Mouse (Mus musculus) heart, embryonic 15.5 days (tissue): Measurements from ENCODE around the gene Wnk1. TPM values are rescaled to one million over a fixed set of nuclear protein-coding genes. Genes with fewer than 3 reads are reported as not detected.

Source experiments
- ATAC-seq: fragments of 200-750 bp; cut with Nextera tagmentation; replicated peaks from 2 replicates; pipeline ENCODE4 v1.8.0; 2017; ENCODE audit warnings: low read depth, moderate TSS enrichment; ENCODE audit not compliant: insufficient number of reproducible peaks, insufficient read depth, low FRiP score
- H3K27ac ChIP-seq: fragments of 300-500 bp; sonication (generic); 2 replicates; pipeline ENCODE4 v1.5.1; 2015; ENCODE audit warnings: mild to moderate bottlenecking, inconsistent platforms
- H3K27me3 ChIP-seq: fragments of 300-500 bp; sonication (generic); 2 replicates; pipeline ENCODE4 v1.6.1; 2015; ENCODE audit warnings: inconsistent platforms
- H3K36me3 ChIP-seq: fragments of 300-500 bp; sonication (generic); 2 replicates; pipeline ENCODE4 v1.6.1; 2015; ENCODE audit warnings: mild to moderate bottlenecking, inconsistent platforms
- H3K4me1 ChIP-seq: fragments of 300-500 bp; sonication (generic); replicated peaks from 2 replicates; pipeline ENCODE4 v1.6.1; 2015; ENCODE audit warnings: inconsistent platforms
- H3K4me2 ChIP-seq: fragments of 300-500 bp; sonication (generic); 2 replicates; pipeline ENCODE4 v1.6.1; 2015; ENCODE audit warnings: inconsistent platforms, mild to moderate bottlenecking, moderate library complexity
- H3K4me3 ChIP-seq: fragments of 300-500 bp; sonication (generic); 2 replicates; pipeline ENCODE4 v1.5.1; 2015; ENCODE audit warnings: mild to moderate bottlenecking, inconsistent platforms
- H3K9ac ChIP-seq: fragments of 300-500 bp; sonication (generic); 2 replicates; pipeline ENCODE4 v1.6.1; 2015; ENCODE audit warnings: mild to moderate bottlenecking, inconsistent platforms
- H3K9me3 ChIP-seq: fragments of 300-500 bp; sonication (generic); replicated peaks from 2 replicates; pipeline ENCODE4 v1.6.1; 2016; ENCODE audit warnings: inconsistent platforms
- WGBS: fragments of 180-500 bp; shearing (Covaris S2); methylation state at CpG from one replicate; pipeline ENCODE4 v1.1.7; 2015; ENCODE audit warnings: mixed read lengths; 5-methylcytosine and 5-hydroxymethylcytosine counted together
- polyA plus RNA-seq: library from polyadenylated mRNA; unstranded; fragments of >200 nt; fragmentation: Nextera tagmentation; extraction: Ambion mirVana; gene quantifications from 2 replicates; pipeline ENCODE4 v1.2.1, GENCODE M21; 2015

The Wnk1 gene
- polyA plus RNA-seq, 1 experiment from 2014 or later: 70.9 TPM

- Histone ChIP-seq H3K4me3 (no peak overlapping the region), H3K27me3 (no peaks in the 10 kb centered on the region), H3K9me3 (no peaks in the 10 kb centered on the region), H3K4me1 (peaks cover 4% of the 10 kb centered on the region; the same call in 1 of the 2 replicates), H3K27ac (no peak overlapping the region), H3K36me3 (no peaks in the 10 kb centered on the region), H3K9ac (no peak overlapping the region), H3K4me2 (no peak overlapping the region)
- ATAC-seq: no peak
These were observed 27.9 kb downstream of the Wnk1 start for GRCm38 (mm10) chr6:120010535-120010934.

GRCm38 (mm10) chr6:120001718-120002117, 36.8 kb downstream of the Wnk1 start:
- H3K4me2 ChIP-seq: no peak overlapping the region
- H3K9me3 ChIP-seq: no peaks in the 10 kb centered on the region
- no peak overlapping the region for H3K4me3 ChIP-seq
- no peak overlapping the region for H3K9ac ChIP-seq
- H3K27me3 ChIP-seq: no peaks in the 10 kb centered on the region
- H3K4me1 ChIP-seq: peaks cover 6% of the 10 kb centered on the region
- no peak for ATAC-seq
- H3K27ac ChIP-seq: no peak overlapping the region
- H3K36me3 ChIP-seq: peaks cover 20% of the 10 kb centered on the region

GRCm38 (mm10) chr6:119996480-119996879, 42.0 kb downstream of the Wnk1 start:
- H3K4me2 ChIP-seq: no peak overlapping the region
- no peaks in the 10 kb centered on the region for H3K27me3 ChIP-seq
- ATAC-seq: no peak
- peaks cover 9% of the 10 kb centered on the region for H3K4me1 ChIP-seq
- no peak overlapping the region for H3K9ac ChIP-seq
- peaks cover 23% of the 10 kb centered on the region for H3K36me3 ChIP-seq
- no peaks in the 10 kb centered on the region for H3K9me3 ChIP-seq
- 42% methylated on average over 1 of the region's 1 CpGs for WGBS
- no peak overlapping the region for H3K27ac ChIP-seq
- no peak overlapping the region for H3K4me3 ChIP-seq

- peaks cover 84% of the 10 kb centered on the region for H3K36me3 ChIP-seq
- WGBS: 32% methylated on average over 4 of the region's 4 CpGs
- ATAC-seq: no peak
These were observed 114.1 kb downstream of the Wnk1 start for GRCm38 (mm10) chr6:119924235-119925005.

GRCm38 (mm10) chr6:119922544-119922943, 115.9 kb downstream of the Wnk1 start:
- WGBS: 88% methylated on average over 4 of the region's 4 CpGs
- peaks cover 80% of the 10 kb centered on the region for H3K36me3 ChIP-seq

More at GRCm38 (mm10) chr6:119924235-119925005, 114.1 kb downstream of the Wnk1 start:
- Histone ChIP-seq H3K9me3 (no peaks in the 10 kb centered on the region), H3K4me3 (no peak overlapping the region), H3K9ac (no peak overlapping the region), H3K27me3 (no peaks in the 10 kb centered on the region), H3K4me2 (no peak overlapping the region), H3K4me1 (no peaks in the 10 kb centered on the region), H3K27ac (no peak overlapping the region)

GRCm38 (mm10) chr6:119922136-119922535, 116.3 kb downstream of the Wnk1 start:
- WGBS: 82% methylated on average over 3 of the region's 3 CpGs
- Histone ChIP-seq H3K27ac (no peak overlapping the region), H3K36me3 (peaks cover 79% of the 10 kb centered on the region), H3K9ac (no peak overlapping the region), H3K4me2 (no peak overlapping the region), H3K4me1 (no peaks in the 10 kb centered on the region), H3K4me3 (no peak overlapping the region), H3K27me3 (no peaks in the 10 kb centered on the region), H3K9me3 (no peaks in the 10 kb centered on the region)
- no peak for ATAC-seq

More at GRCm38 (mm10) chr6:119922544-119922943, 115.9 kb downstream of the Wnk1 start:
- Histone ChIP-seq H3K4me1 (no peaks in the 10 kb centered on the region), H3K9me3 (no peaks in the 10 kb centered on the region), H3K4me3 (no peak overlapping the region), H3K27me3 (no peaks in the 10 kb centered on the region), H3K4me2 (no peak overlapping the region), H3K9ac (no peak overlapping the region), H3K27ac (no peak overlapping the region)
- no peak for ATAC-seq

GRCm38 (mm10) chr6:119918561-119919181, 119.8 kb downstream of the Wnk1 start:
- H3K4me2 ChIP-seq: no peak overlapping the region
- no peak overlapping the region for H3K4me3 ChIP-seq
- no peaks in the 10 kb centered on the region for H3K27me3 ChIP-seq
- H3K9me3 ChIP-seq: no peaks in the 10 kb centered on the region
- WGBS: 78% methylated on average over 16 of the region's 16 CpGs
- ATAC-seq: no peak
- H3K27ac ChIP-seq: no peak overlapping the region
- no peak overlapping the region for H3K9ac ChIP-seq
- 0 out of 2 replicates have a peak, but pooled peaks cover 4% of the 10 kb centered on the region for H3K4me1 ChIP-seq
- peaks cover 67% of the 10 kb centered on the region for H3K36me3 ChIP-seq

GRCm38 (mm10) chr6:119915710-119916109, 122.8 kb downstream of the Wnk1 start:
- Histone ChIP-seq H3K9me3 (no peaks in the 10 kb centered on the region), H3K4me2 (no peak overlapping the region), H3K4me3 (no peak overlapping the region), H3K9ac (no peak overlapping the region), H3K27ac (no peak overlapping the region), H3K36me3 (peaks cover 68% of the 10 kb centered on the region), H3K4me1 (0 out of 2 replicates have a peak, but pooled peaks cover 4% of the 10 kb centered on the region), H3K27me3 (no peaks in the 10 kb centered on the region)
- WGBS: 88% methylated on average over 5 of the region's 5 CpGs
- ATAC-seq: no peak

GRCm38 (mm10) chr6:119912046-119912445, 126.4 kb downstream of the Wnk1 start:
- ATAC-seq: no peak
- WGBS: 69% methylated on average over 5 of the region's 5 CpGs
- peaks cover 42% of the 10 kb centered on the region for H3K36me3 ChIP-seq

GRCm38 (mm10) chr6:119905461-119905860, 133.0 kb downstream of the Wnk1 start:
- Histone ChIP-seq H3K4me3 (no peak overlapping the region), H3K4me2 (no peak overlapping the region), H3K36me3 (no peaks in the 10 kb centered on the region), H3K9me3 (no peaks in the 10 kb centered on the region), H3K9ac (no peak overlapping the region), H3K27ac (no peak overlapping the region), H3K4me1 (peaks cover 5% of the 10 kb centered on the region), H3K27me3 (no peaks in the 10 kb centered on the region)
- WGBS: 87% methylated on average over 5 of the region's 5 CpGs
- ATAC-seq: no peak

More at GRCm38 (mm10) chr6:119912046-119912445, 126.4 kb downstream of the Wnk1 start:
- H3K9ac ChIP-seq: no peak overlapping the region
- H3K4me2 ChIP-seq: no peak overlapping the region
- peaks cover 4% of the 10 kb centered on the region; the same call in 1 of the 2 replicates for H3K4me1 ChIP-seq
- H3K4me3 ChIP-seq: no peak overlapping the region
- H3K27ac ChIP-seq: no peak overlapping the region
- H3K9me3 ChIP-seq: no peaks in the 10 kb centered on the region
- H3K27me3 ChIP-seq: no peaks in the 10 kb centered on the region

GRCm38 (mm10) chr6:119903081-119903789, 135.2 kb downstream of the Wnk1 start:
- Histone ChIP-seq H3K9ac (peak overlapping the region; percentile 92), H3K27ac (peak overlapping the region; percentile 98), H3K27me3 (no peaks in the 10 kb centered on the region), H3K4me2 (peak overlapping the region; percentile 77), H3K36me3 (no peaks in the 10 kb centered on the region), H3K9me3 (no peaks in the 10 kb centered on the region), H3K4me1 (peaks cover 5% of the 10 kb centered on the region), H3K4me3 (peak overlapping the region; percentile 90)
- no peak for ATAC-seq
- WGBS: 18% methylated on average over 15 of the region's 15 CpGs
